ENCODE assay signal across 21 mouse cellular contexts in the genomic region with DNA sequence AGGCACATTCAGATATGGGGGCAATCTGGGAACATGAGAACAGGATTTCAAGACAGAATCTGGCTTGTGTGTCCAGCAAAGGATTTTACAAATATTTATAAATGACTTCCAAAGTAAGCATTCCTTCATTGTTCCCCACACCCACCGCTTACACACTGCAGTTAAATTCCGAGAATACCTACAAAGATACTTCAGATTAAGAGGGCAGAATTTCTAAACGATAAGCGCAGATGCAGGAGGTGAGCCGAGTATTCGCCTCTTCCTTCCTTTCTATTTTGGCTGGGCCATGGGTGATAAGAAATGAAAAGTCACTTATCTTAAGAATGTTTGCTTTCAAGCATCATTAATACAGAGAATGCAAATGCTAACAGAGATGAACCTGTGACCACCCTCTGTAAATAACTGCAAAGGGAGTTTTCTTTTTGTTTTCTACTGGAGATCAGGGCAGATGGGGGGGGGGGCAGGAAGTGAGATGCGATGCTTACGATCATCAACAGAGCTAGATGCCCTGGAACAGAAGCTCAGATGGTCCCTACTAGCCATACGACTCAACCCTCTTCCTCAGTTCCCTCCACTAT.
DNase-seq lines count a peak whose midpoint lies in the region; ATAC-seq and TF ChIP-seq lines count a peak whose summit lies in the region.
"Had no signal": no experiment of that assay in that cellular context is flagged by ENCODE, and none has a peak within 500 bp of the region (broad histone marks: within the 10 kb centered on the region; RNA-seq: fewer than 3 reads in every experiment).

No protein-coding gene starts in this region.

- H3K27me3 ChIP-seq in kidney, embryonic 16.5 days (ENCODE audit: insufficient read depth, low read length): no peaks in the 10 kb centered on the region
- H3K27me3 ChIP-seq in liver, embryonic 13.5 days: no peaks in the 10 kb centered on the region
- no peaks in the 10 kb centered on the region for H3K27me3 ChIP-seq in lung, embryonic 16.5 days (ENCODE audit: control insufficient read depth, insufficient read depth, low read depth, low read length)
- H3K27me3 ChIP-seq in myocyte (ENCODE audit: control insufficient read depth, insufficient read depth, insufficient read length): no peaks in the 10 kb centered on the region
- H3K27me3 ChIP-seq: hindbrain, embryonic 15.5 days; intestine, embryonic 15.5 days had no signal

- no peak for ATAC-seq in kidney, embryonic 16.5 days (ENCODE audit: low FRiP score, low TSS enrichment)
- ATAC-seq in liver, embryonic 13.5 days (ENCODE audit: low read depth): peak; percentile 83
- peak; percentile 71 for ATAC-seq in lung, embryonic 16.5 days (ENCODE audit: low read depth)
- ATAC-seq: intestine, embryonic 15.5 days had no signal

- 44% methylated on average over 9 of the region's 9 CpGs for WGBS in kidney, embryonic 16.5 days
- 22% methylated on average over 9 of the region's 9 CpGs for WGBS in liver, embryonic 13.5 days (ENCODE audit: insufficient replicate concordance)
- WGBS in lung, embryonic 16.5 days: 21% methylated on average over 9 of the region's 9 CpGs

- no peak overlapping the region for H3ac ChIP-seq in myocyte (ENCODE audit: control insufficient read depth, insufficient read length)

- no peaks in the 10 kb centered on the region for H3K36me3 ChIP-seq in kidney, embryonic 16.5 days (ENCODE audit: insufficient read depth, low read length)
- H3K36me3 ChIP-seq in liver, embryonic 13.5 days: no peaks in the 10 kb centered on the region
- H3K36me3 ChIP-seq in lung, embryonic 16.5 days (ENCODE audit: control insufficient read depth, insufficient read depth, low read length): no peaks in the 10 kb centered on the region
- H3K36me3 ChIP-seq in myocyte (ENCODE audit: control insufficient read depth, insufficient read depth): no peaks in the 10 kb centered on the region
- H3K36me3 ChIP-seq: embryonic facial prominence, embryonic 10.5 days; hindbrain, embryonic 15.5 days; intestine, embryonic 15.5 days had no signal

- TF ChIP-seq POLR2A in myocyte (IDR thresholded peaks at IDR 0.05; ENCODE audit: insufficient read length, low read depth): no peak

- no peak overlapping the region for H3K9ac ChIP-seq in kidney, embryonic 16.5 days (replicated peaks; ENCODE audit: low read length)
- H3K9ac ChIP-seq in liver, embryonic 13.5 days: no peak overlapping the region
- no peak overlapping the region for H3K9ac ChIP-seq in lung, embryonic 16.5 days (ENCODE audit: low read length)
- H3K9ac ChIP-seq: hindbrain, embryonic 15.5 days; intestine, embryonic 15.5 days had no signal

- DNase-seq in kidney, adult 8-10 months: no peak
- DNase-seq in liver, embryonic 13.5 days: peak; percentile 22
- DNase-seq in cerebellum, adult 9-10 months: no peak
- DNase-seq in right cerebral cortex, adult 2 months (ENCODE audit: low spot score in 2 of 2): no peak
- no peak for DNase-seq in urinary bladder, adult 18-20 months (ENCODE audit: low spot score in 2 of 2)
- DNase-seq: adrenal gland, postnatal 14 days; cerebellum, adult 18-20 months; gastrocnemius, adult 2 months; heart, postnatal 4 days; layer of hippocampus, postnatal 36 days; left cerebral cortex, postnatal 4 days; thymus, postnatal 25 days had no signal

- H3K4me3 ChIP-seq in kidney, embryonic 16.5 days (ENCODE audit: low read length): no peak overlapping the region
- no peak overlapping the region for H3K4me3 ChIP-seq in liver, embryonic 13.5 days (replicated peaks)
- H3K4me3 ChIP-seq in lung, embryonic 16.5 days (ENCODE audit: low read length): no peak overlapping the region
- H3K4me3 ChIP-seq in myocyte: no peak overlapping the region
- H3K4me3 ChIP-seq: embryonic facial prominence, embryonic 10.5 days; gastrocnemius, adult 2 months; hindbrain, embryonic 15.5 days; intestine, embryonic 15.5 days; layer of hippocampus, adult 2 months; midbrain, embryonic 10.5 days had no signal

- H3K79me2 ChIP-seq in myocyte (ENCODE audit: control insufficient read depth, insufficient read depth): no peaks in the 10 kb centered on the region

- H3K27ac ChIP-seq in kidney, embryonic 16.5 days (ENCODE audit: low read length): peak overlapping the region; percentile 20; the same call in 1 of the 2 replicates
- no peak overlapping the region for H3K27ac ChIP-seq in liver, embryonic 13.5 days
- H3K27ac ChIP-seq in lung, embryonic 16.5 days (ENCODE audit: low read length): peak overlapping the region; percentile 69
- H3K27ac ChIP-seq: embryonic facial prominence, embryonic 10.5 days; gastrocnemius, adult 2 months; hindbrain, embryonic 15.5 days; intestine, embryonic 15.5 days; layer of hippocampus, adult 2 months; macrophage; midbrain, embryonic 10.5 days had no signal

- peaks cover 5% of the 10 kb centered on the region; the same call in 1 of the 2 replicates for H3K9me3 ChIP-seq in kidney, embryonic 16.5 days (ENCODE audit: low read length)
- H3K9me3 ChIP-seq in liver, embryonic 13.5 days (replicated peaks): no peaks in the 10 kb centered on the region
- H3K9me3 ChIP-seq in lung, embryonic 16.5 days (ENCODE audit: control insufficient read depth, low read length): 0 out of 2 replicates have a peak, but pooled peaks cover 2% of the 10 kb centered on the region
- H3K9me3 ChIP-seq: embryonic facial prominence, embryonic 10.5 days; intestine, embryonic 15.5 days had no signal

- H3K4me2 ChIP-seq in kidney, embryonic 16.5 days (replicated peaks; ENCODE audit: low read depth, low read length): no peak overlapping the region
- peak overlapping the region; percentile 15 for H3K4me2 ChIP-seq in liver, embryonic 13.5 days
- peak overlapping the region; percentile 21 for H3K4me2 ChIP-seq in lung, embryonic 16.5 days (ENCODE audit: low read depth, low read length)
- H3K4me2 ChIP-seq in myocyte (ENCODE audit: low read depth): peak overlapping the region; percentile 50
- H3K4me2 ChIP-seq: hindbrain, embryonic 15.5 days; intestine, embryonic 15.5 days had no signal

- H3K4me1 ChIP-seq in kidney, embryonic 16.5 days (ENCODE audit: insufficient read depth, low read length): peaks cover 15% of the 10 kb centered on the region
- H3K4me1 ChIP-seq in liver, embryonic 13.5 days (replicated peaks): peaks cover 37% of the 10 kb centered on the region
- H3K4me1 ChIP-seq in lung, embryonic 16.5 days (replicated peaks; ENCODE audit: control insufficient read depth, insufficient read depth, low read length): peaks cover 28% of the 10 kb centered on the region; the same call in 1 of the 2 replicates
- H3K4me1 ChIP-seq: embryonic facial prominence, embryonic 10.5 days; hindbrain, embryonic 15.5 days; intestine, embryonic 15.5 days; midbrain, embryonic 10.5 days had no signal

TF ChIP-seq in myocyte, 11 proteins besides CTCF, POLR2A, EP300 and RAD21:
- no peak for TF ChIP-seq SRF (IDR thresholded peaks at IDR 0.05; ENCODE audit: control insufficient read depth, insufficient read length, low read depth)
- no peak for TF ChIP-seq TCF12 (IDR thresholded peaks at IDR 0.05; ENCODE audit: insufficient read depth, poor library complexity, severe bottlenecking)
- no peak for TF ChIP-seq TCF3 (IDR thresholded peaks at IDR 0.05; ENCODE audit: insufficient read length, low read depth)
- TF ChIP-seq REST (IDR thresholded peaks at IDR 0.05; ENCODE audit: insufficient read depth, insufficient read length): no peak
- no peak for TF ChIP-seq MYOD1 (IDR thresholded peaks at IDR 0.05; ENCODE audit: control insufficient read depth in 1 of 3, insufficient read length in 2 of 3, low read depth in 2 of 3)
- TF ChIP-seq MYOG (IDR thresholded peaks at IDR 0.05; ENCODE audit: control insufficient read depth in 1 of 3, insufficient read depth in 1 of 3, insufficient read length in 2 of 3, low read depth in 2 of 3): no peak
- TF ChIP-seq MAX (IDR thresholded peaks at IDR 0.05; ENCODE audit: low read depth): no peak
- TF ChIP-seq POLR2AphosphoS2 (IDR thresholded peaks at IDR 0.05; ENCODE audit: insufficient read length, low read depth): no peak
- TF ChIP-seq E2F4 (IDR thresholded peaks at IDR 0.05; ENCODE audit: insufficient read depth): no peak
TF ChIP-seq in myocyte: peak in this region for 0.
